Mouse (Mus musculus): ENCODE measurements around the gene Kctd11.

- TF ChIP-seq CTCF (IDR thresholded peaks at IDR 0.05; ENCODE audit: low read depth, low read length) (no peak), EP300 (IDR thresholded peaks at IDR 0.05; ENCODE audit: insufficient read depth, low read depth, low read length) (no peak), POLR2A (IDR thresholded peaks at IDR 0.05; ENCODE audit: insufficient read depth, low read length) (no peak)
Observed at GRCm38 (mm10) chr11:69850754-69851153, 30.5 kb downstream of the Kctd11 start.

Measured in ES-Bruce4 (cell line).